Mouse (Mus musculus): Measurements from ENCODE around the gene Ovca2. TPM values are rescaled to one million over a fixed set of nuclear protein-coding genes. Genes with fewer than 3 reads are reported as not detected.

Gene Ovca2
- total RNA-seq, 2 experiments from 2014 or later = 7.1 TPM

- intact Hi-C loops (cut with DNase I) = loop anchor here (5.0 to 10.0 kb wide), 2 partner anchors 59 to 296 kb away; no protein-coding TSS in a partner anchor
- DNase-seq = no peak
Measured at GRCm38 (mm10) chr11:75160954-75161353, 17.7 kb downstream of the Ovca2 start.

- DNase-seq = peak; percentile 71 to 76
- intact Hi-C loops (cut with DNase I) = no loop called here
Measured at GRCm38 (mm10) chr11:75159564-75159963, 19.1 kb downstream of the Ovca2 start.

GRCm38 (mm10) chr11:75158432-75158831 lies 20.2 kb downstream of the Ovca2 start:
- intact Hi-C loops (cut with DNase I) = no loop called here
- peak in 1 of 2 experiments; percentile 53 for DNase-seq

- intact Hi-C loops (cut with DNase I) = loop anchor here (2.0 kb wide), 1 partner anchor 17 kb away; no protein-coding TSS in a partner anchor
- no peak for DNase-seq
Measured at GRCm38 (mm10) chr11:75157901-75158300, 20.7 kb downstream of the Ovca2 start.

GRCm38 (mm10) chr11:75157037-75157436 lies 21.6 kb downstream of the Ovca2 start:
- DNase-seq = no peak
- intact Hi-C loops (cut with DNase I) = loop anchor here (2.0 kb wide), 1 partner anchor 16 kb away; no protein-coding TSS in a partner anchor

- DNase-seq = no peak
- intact Hi-C loops (cut with DNase I) = loop anchor here (2.0 kb wide), 1 partner anchor 16 kb away; no protein-coding TSS in a partner anchor
Measured at GRCm38 (mm10) chr11:75156416-75156815, 22.2 kb downstream of the Ovca2 start.

- intact Hi-C loops (cut with DNase I) = loop anchor here (2.0 kb wide), 1 partner anchor 15 kb away; no protein-coding TSS in a partner anchor
- no peak for DNase-seq
Measured at GRCm38 (mm10) chr11:75155985-75156384, 22.6 kb downstream of the Ovca2 start.

- intact Hi-C loops (cut with DNase I) = no loop called here
- DNase-seq = peak in 1 of 2 experiments; percentile 7
Measured at GRCm38 (mm10) chr11:75154053-75154585, 24.5 kb downstream of the Ovca2 start.

- DNase-seq = peak in 1 of 2 experiments; percentile 51
- intact Hi-C loops (cut with DNase I) = no loop called here
Measured at GRCm38 (mm10) chr11:75152603-75153557, 25.8 kb downstream of the Ovca2 start.

- no peak for DNase-seq
- intact Hi-C loops (cut with DNase I) = no loop called here
Measured at GRCm38 (mm10) chr11:75150346-75150745, 28.3 kb downstream of the Ovca2 start.

GRCm38 (mm10) chr11:75148332-75149035 lies 30.2 kb downstream of the Ovca2 start:
- DNase-seq = peak in 1 of 2 experiments; percentile 32
- intact Hi-C loops (cut with DNase I) = no loop called here

GRCm38 (mm10) chr11:75147846-75148168 lies 30.8 kb downstream of the Ovca2 start:
- intact Hi-C loops (cut with DNase I) = no loop called here
- DNase-seq = peak in 1 of 2 experiments; percentile 58

- intact Hi-C loops (cut with DNase I) = no loop called here
- peak; percentile 47 to 51 for DNase-seq
Measured at GRCm38 (mm10) chr11:75147106-75147845, 31.4 kb downstream of the Ovca2 start.

GRCm38 (mm10) chr11:75145841-75146240 lies 32.8 kb downstream of the Ovca2 start:
- DNase-seq = no peak
- intact Hi-C loops (cut with DNase I) = no loop called here

GRCm38 (mm10) chr11:75142749-75143148 lies 35.9 kb downstream of the Ovca2 start:
- intact Hi-C loops (cut with DNase I) = no loop called here
- no peak for DNase-seq

- peak in 1 of 2 experiments; percentile 46 for DNase-seq
- intact Hi-C loops (cut with DNase I) = loop anchor here (2.0 kb wide), 1 partner anchor 15 kb away; no protein-coding TSS in a partner anchor
Measured at GRCm38 (mm10) chr11:75141913-75142312, 36.7 kb downstream of the Ovca2 start.

- intact Hi-C loops (cut with DNase I) = loop anchor here (2.0 kb wide), 1 partner anchor 16 kb away; no protein-coding TSS in a partner anchor
- DNase-seq = no peak
Measured at GRCm38 (mm10) chr11:75141038-75141437, 37.6 kb downstream of the Ovca2 start.

- DNase-seq = peak; percentile 43 to 60
- intact Hi-C loops (cut with DNase I) = loop anchor here (2.0 kb wide), 1 partner anchor 16 kb away; no protein-coding TSS in a partner anchor
Measured at GRCm38 (mm10) chr11:75140431-75140830, 38.2 kb downstream of the Ovca2 start.

GRCm38 (mm10) chr11:75139122-75139963 lies 39.3 kb downstream of the Ovca2 start:
- DNase-seq = peak; percentile 80 to 87
- intact Hi-C loops (cut with DNase I) = no loop called here
